Mouse (Mus musculus) ZHBTc4 (cell line): ENCODE measurements around the gene Dnaja1.

Experiments used
- DNase-seq: peaks from one replicate; pipeline ENCODE4 v3.0.0-alpha.2; 2011; ENCODE audit warnings: low read depth, low spot score

The Dnaja1 gene

GRCm38 (mm10) chr4:40722011-40722666 lies at the start of gene Dnaja1:
Dnaja1 (plus strand) TSS chr4:40722150.
- DNase-seq: peak; percentile 97

- DNase-seq: no peak
Observed at GRCm38 (mm10) chr4:40673526-40673925, 48.4 kb upstream of the Dnaja1 start.

DNA sequence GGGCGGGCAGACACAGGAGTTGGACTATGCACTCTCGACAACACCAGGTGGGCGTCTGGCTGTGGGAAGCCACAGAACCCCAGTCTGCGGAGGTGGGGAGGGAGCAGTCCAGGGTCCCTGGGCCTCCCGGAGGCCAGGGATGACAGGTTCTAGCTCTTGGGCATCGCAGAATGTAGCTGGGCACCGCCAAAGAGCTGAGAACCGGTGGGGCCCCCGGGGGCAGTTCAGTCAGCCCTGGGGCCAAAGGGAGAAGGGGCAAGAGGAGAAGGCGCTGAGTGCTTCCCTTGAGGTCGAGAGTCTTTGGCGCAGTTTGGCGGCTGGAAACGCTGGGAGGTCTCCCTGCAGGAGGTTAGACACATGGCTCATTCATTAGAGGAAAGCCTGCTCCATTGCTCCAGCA lies 45.6 kb upstream of the Dnaja1 start:
- DNase-seq: peak; percentile 43

DNA sequence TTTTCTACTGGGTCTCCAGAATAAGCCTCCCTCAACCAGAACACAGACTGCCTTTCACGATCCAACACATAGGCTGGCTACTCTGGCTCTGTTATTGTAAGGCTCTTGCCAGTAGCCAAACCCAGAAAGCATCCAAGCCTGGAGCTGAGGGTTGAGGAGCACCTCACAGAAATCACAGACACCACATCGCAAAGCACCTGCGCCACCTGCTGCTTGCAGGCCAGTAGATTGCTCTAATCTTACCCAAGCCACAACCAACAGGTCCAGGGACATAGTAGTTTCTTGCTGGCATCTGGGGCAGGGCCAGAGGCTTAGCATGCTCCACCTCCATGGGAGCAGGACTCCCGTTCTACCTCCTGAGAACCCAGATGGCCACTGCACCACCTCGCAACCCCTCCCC lies 44.8 kb upstream of the Dnaja1 start:
- peak; percentile 62 for DNase-seq

- DNase-seq: peak; percentile 87
Observed at GRCm38 (mm10) chr4:40680250-40680860, 41.6 kb upstream of the Dnaja1 start.

- peak; percentile 58 for DNase-seq
Observed at GRCm38 (mm10) chr4:40681908-40682307, 40.0 kb upstream of the Dnaja1 start.

GRCm38 (mm10) chr4:40682359-40682758 lies 39.6 kb upstream of the Dnaja1 start:
- no peak for DNase-seq

- no peak for DNase-seq
Observed at GRCm38 (mm10) chr4:40683306-40683705, 38.6 kb upstream of the Dnaja1 start.

GRCm38 (mm10) chr4:40691100-40691499 lies 30.9 kb upstream of the Dnaja1 start:
- no peak for DNase-seq

DNA sequence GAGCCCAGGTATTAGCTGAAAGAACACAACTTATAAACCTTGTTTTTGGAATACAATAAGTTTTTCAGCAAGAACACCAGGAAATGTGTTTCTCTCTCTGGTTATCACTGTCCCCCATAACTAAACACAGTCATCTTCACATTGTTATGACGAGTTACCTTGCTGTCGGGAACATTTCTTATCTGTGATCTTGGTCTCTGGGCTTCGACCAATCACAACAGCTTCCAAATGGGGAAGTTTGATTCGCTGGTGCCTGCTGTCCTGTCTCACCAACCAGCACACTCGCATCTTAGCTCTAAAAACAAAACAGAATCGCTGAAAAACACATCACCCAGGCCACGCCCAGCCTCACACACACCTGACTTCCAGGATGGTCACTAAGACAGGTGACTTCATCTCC lies 24.9 kb upstream of the Dnaja1 start:
- DNase-seq: no peak

- DNase-seq: no peak
Observed at GRCm38 (mm10) chr4:40700216-40700615, 21.7 kb upstream of the Dnaja1 start.

DNA sequence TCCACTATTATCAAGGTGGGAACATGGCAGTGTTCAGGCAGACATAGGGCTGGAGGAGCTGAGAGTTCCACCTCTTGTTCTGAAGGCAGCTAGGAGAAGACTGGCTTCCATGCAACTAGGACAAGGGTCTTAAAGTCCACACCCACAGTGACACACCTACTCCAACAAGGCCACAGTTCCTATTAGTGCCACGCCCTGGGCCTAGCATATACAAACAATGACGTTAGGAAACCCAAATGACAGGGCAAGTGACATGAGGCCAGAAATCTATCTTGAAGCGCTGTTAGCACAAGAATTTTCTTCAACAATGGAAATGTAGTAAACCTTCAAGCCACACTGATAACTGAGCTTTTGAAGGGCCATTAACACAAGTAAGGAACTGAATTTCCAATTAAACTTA lies 20.2 kb upstream of the Dnaja1 start:
- no peak for DNase-seq

- DNase-seq: peak; percentile 96
Observed at GRCm38 (mm10) chr4:40702797-40703709, 18.9 kb upstream of the Dnaja1 start, which contains the start of gene Aptx. Aptx (minus strand) TSS chr4:40703194.

DNA sequence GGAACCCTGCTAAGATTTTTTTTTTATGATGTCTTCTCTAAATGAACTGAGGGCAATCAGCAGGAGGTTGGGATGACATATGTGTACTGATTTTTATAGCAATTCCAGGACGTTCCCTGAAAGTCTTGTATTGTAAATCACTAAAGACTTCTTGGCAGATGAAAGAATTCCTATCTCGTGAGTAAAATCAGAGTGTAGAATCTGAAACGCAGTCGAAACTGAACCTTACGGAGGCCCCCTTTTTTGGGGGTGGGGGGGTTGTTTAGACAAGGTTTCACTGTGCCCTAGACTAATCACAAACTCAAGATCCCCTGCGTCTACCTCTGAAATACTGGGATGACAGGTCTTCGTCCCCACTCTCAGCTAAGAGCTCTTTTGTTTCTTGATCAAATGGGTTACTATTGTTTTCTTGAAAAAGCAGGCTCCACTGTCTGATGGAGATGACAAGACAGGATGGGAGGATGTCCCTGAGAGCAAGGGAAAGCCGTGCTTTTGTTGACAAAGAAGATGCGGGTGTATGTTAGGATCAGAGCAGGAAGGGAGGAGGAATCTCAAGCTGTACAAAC lies 18.2 kb upstream of the Dnaja1 start:
- DNase-seq: no peak

DNA sequence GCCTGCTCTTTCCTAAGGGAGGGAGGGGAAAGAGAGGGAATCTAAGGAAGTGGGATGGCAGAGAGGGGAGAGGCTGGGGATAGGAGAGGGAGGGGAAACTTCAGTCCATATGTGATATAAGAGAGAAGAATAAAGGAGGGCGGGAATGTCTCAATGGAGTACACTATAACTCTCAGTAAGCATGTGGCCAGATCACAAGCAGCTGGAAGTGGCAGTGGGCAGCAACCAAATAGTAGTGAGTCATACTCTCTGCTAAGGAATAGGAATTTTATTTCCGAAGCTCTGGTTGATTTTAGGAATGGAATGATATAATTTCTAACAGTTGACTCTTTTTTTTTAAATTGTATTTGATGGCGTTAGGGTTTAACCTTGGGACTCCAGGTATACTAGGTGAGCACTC lies 4.8 kb upstream of the Dnaja1 start:
- DNase-seq: no peak

- no peak for DNase-seq
Observed at GRCm38 (mm10) chr4:40720910-40721309, 1.0 kb upstream of the Dnaja1 start.

- peak; percentile 86 for DNase-seq
Observed at GRCm38 (mm10) chr4:40722687-40723460, 924 bp downstream of the Dnaja1 start.

- no peak for DNase-seq
Observed at GRCm38 (mm10) chr4:40725141-40725540, 3.2 kb downstream of the Dnaja1 start.

GRCm38 (mm10) chr4:40725554-40725953 lies 3.6 kb downstream of the Dnaja1 start:
- no peak for DNase-seq

DNA sequence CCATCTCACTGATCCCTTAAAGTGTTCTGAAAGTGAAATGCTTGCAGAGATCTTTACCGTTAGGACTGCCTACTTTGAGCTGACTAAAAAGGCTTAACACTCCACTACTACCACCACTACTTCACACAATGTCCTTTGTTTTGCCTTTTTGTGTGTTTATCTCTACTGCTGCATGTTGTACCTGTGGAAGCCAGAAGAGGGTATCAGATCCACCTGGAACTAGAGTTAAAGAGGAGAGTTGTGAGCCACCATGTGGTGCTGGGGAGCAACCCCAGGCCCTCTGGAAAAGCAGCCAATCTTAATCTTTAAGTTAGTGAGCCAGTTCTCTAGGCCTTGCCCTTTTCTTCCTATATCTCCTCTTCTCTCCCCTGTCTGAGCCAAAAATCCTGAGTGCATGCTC lies 5.3 kb downstream of the Dnaja1 start:
- peak; percentile 79 for DNase-seq

GRCm38 (mm10) chr4:40731262-40731661 lies 9.3 kb downstream of the Dnaja1 start:
- no peak for DNase-seq
